Mouse (Mus musculus) erythroblast, embryonic 14.5 days (primary cell): ENCODE results near the gene Orai3.

ENCODE experiments used
- GATA1 ChIP-seq: IDR thresholded peaks from 2 replicates; pipeline ENCODE4 v1.6.1; 2012; ENCODE audit warnings: low read length, inconsistent platforms, mixed read lengths
- TAL1 ChIP-seq: IDR thresholded peaks from 3 replicates; pipeline ENCODE4 v1.6.1; 2012; ENCODE audit warnings: low read length, inconsistent platforms, mixed read lengths

- TF ChIP-seq GATA1 (no peak), TAL1 (no peak)
Measured at GRCm38 (mm10) chr7:127776426-127776825, 6.8 kb downstream of the Orai3 start, which contains the start of gene Setd1a.
